Mouse (Mus musculus) left cerebral cortex, postnatal 25 days (tissue): ENCODE data around the gene Dnm2. TPM values are rescaled to one million over a fixed set of nuclear protein-coding genes. Genes with fewer than 3 reads are reported as not detected.
A peak's percentile ranks its signal among the peaks of the same experiment; 100 is the strongest.

Experiments
- DNase-seq, 2 experiments: peaks; one replicate each; pipeline ENCODE4 v3.0.0; 2022; ENCODE audit warnings: low spot score in 2 of 2, mixed read lengths in 1 of 2
- intact Hi-C: fragments of 180-260 bp; cut with DNase I; formaldehyde crosslinking; loops from one replicate; pipeline ENCODE4 v1.15.1; 2025
- total RNA-seq, 2 experiments: library from RNA; stranded (reverse); gene quantifications; 2 replicates each; pipeline ENCODE4 v1.2.3; 2021

Dnm2 gene
- total RNA-seq, 2 experiments from 2014 or later: 55.5 to 63.4 TPM

GRCm38 (mm10) chr9:21426525-21426924 lies 1.8 kb downstream of the Dnm2 start:
- DNase-seq: no peak
- intact Hi-C loops: no loop called here

GRCm38 (mm10) chr9:21427773-21428172 lies 3.1 kb downstream of the Dnm2 start:
- intact Hi-C loops: no loop called here
- no peak for DNase-seq

- no peak for DNase-seq
- intact Hi-C loops: no loop called here
Measured at GRCm38 (mm10) chr9:21428178-21428577, 3.5 kb downstream of the Dnm2 start.

- peak; percentile 39 to 40 for DNase-seq
- intact Hi-C loops: no loop called here
Measured at GRCm38 (mm10) chr9:21430724-21431123, 6.0 kb downstream of the Dnm2 start.

- no peak for DNase-seq
- intact Hi-C loops: no loop called here
Measured at GRCm38 (mm10) chr9:21432066-21432465, 7.4 kb downstream of the Dnm2 start.

- intact Hi-C loops: no loop called here
- DNase-seq: no peak
Measured at GRCm38 (mm10) chr9:21433766-21434165, 9.1 kb downstream of the Dnm2 start.

GRCm38 (mm10) chr9:21434410-21434809 lies 9.7 kb downstream of the Dnm2 start:
- intact Hi-C loops: no loop called here

DNA sequence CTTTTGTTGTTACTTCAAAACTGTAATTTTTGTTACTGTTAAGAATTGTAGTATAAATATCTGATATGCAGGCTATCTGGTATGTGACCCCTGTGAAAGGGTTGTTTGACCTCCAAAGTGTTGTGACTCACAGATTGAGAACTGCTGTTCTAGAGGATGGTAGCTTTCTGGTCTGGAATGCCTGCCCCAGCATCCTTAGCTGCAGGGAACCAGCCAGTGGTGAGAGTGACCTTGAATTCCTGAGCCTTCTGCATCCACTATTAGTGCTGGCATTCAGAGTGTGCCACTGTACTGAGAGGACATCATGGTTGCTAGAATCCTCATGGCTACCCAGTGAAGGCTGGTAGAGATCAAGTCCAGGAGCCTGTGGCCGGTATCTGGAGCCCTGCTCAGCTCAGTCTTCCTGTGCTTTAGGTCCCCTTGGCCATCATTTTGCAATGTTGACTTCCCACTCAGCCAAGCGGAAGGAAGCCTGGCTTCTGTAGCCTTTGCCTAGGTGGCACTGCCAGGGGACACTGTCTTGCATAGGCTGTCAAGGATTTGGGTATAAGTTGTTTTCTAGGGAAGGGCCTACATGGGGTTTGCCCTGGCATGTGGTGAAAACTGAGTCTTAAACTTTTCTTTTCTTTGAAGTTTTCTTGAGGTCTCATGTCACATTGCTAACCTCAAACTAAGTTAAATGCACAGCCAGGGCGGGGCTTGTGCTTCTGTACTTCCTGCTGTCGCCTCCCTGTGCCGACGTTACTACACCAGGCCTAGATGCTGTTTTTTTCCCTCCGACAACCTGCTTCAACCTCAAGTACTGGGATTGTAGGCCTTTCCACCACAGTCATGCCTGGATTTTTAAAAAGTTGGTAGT lies 11.3 kb downstream of the Dnm2 start:
- no peak for DNase-seq
- intact Hi-C loops: no loop called here

More at GRCm38 (mm10) chr9:21434410-21434809, 9.7 kb downstream of the Dnm2 start:
- no peak for DNase-seq

DNA sequence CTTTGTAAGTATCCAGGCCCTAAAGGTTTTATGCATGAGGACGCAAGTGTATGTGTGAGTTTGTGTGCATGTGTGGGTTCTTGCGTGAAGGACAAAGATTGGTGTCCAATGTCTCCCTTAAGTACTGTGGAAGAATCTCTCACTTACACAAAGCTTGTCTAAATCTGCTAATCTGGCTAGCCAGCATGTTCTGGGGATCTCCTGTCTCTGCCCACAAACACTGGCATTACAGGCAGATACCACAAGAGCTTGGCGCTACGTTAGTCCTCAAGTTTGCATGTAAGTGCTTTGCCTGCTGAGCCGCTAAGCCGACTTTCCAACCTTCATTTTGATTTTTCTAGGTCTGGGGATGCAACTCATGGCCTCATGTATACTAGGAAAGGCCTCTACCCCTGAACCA lies 12.9 kb downstream of the Dnm2 start:
- DNase-seq: no peak
- intact Hi-C loops: no loop called here

DNA sequence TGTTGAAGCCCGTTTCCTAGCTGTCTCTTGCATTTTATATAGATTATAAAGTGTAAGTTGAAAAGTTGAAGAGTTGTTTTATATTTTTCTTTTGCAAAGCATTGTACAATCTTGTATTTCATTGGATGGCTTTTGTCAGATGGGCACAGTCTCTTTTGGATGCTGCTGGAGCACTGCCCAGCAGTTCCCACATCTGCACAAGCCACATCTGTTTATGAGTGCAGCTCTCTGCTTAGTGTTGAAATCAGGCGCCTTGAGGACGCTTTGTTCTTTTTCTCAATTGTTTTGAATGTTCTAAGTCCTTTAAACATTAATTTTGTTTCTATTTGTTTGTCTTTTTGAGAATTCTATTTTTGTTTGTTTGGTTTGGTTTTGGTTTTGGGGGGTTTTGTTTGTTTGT lies 13.5 kb downstream of the Dnm2 start:
- no peak for DNase-seq
- intact Hi-C loops: no loop called here

DNA sequence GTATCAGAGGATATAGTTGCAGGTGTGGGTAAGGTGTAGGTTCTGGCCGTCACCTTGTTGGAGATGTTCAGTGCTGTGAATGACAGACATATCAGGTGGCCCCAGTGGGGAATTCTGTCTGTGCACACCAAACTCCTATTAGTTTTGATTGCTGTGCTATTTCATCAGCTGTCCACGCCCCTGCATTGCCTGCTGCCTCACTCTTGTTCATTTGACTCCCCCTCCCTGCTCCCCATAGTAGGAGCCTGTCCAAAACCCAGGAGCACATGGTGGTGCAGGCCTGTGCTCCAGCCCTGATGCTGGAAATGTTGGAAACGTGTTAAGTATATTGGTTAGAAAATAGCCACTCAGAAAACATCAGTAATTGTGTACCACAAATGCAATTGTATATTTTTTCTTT lies 14.7 kb downstream of the Dnm2 start:
- no peak for DNase-seq
- intact Hi-C loops: no loop called here

GRCm38 (mm10) chr9:21439914-21440313 lies 15.2 kb downstream of the Dnm2 start:
- DNase-seq: no peak
- intact Hi-C loops: no loop called here

DNA sequence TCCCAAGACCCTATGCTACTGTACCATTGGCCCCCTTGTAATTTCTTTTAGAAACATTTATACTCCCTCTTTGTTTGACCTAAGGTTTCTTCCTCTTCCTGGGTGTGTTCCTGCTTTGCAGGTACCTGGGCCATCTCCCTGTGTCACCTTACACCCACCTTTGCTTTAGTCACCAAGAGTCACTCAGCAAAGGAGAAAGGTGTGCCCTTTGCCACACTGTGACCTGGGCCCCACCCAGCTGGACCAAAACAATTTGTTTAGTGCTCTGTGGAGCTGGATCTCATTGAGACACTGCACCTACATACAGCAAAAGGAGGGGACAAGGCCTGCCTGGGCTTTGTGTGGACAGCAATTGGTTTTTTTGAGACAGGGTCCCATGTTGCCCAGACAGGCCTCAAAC lies 15.7 kb downstream of the Dnm2 start:
- intact Hi-C loops: no loop called here

GRCm38 (mm10) chr9:21443853-21444252 lies 19.1 kb downstream of the Dnm2 start:
- no peak for DNase-seq
- intact Hi-C loops: no loop called here

More for the DNA sequence above, 15.7 kb downstream of the Dnm2 start:
- DNase-seq: no peak

DNA sequence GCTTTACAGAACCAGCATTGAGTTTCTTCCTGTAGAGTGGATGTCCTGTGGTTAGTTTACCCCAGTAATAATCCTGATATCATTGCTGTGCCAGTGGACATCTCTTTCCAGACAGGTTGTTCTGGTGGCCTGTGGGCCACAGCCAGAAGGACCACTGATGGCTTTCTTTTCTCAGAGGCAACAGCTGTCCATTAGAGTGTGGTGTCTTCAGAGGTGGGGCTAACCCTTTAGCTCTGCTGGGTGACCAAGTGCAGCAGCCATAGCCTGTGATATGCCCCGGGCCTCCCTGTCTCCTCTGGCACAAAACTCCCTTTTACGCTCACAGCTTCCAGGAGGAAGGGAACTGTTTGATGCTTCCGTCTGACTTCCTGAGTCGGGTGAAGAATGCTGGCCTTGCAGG lies 19.9 kb downstream of the Dnm2 start:
- intact Hi-C loops: no loop called here
- DNase-seq: no peak

DNA sequence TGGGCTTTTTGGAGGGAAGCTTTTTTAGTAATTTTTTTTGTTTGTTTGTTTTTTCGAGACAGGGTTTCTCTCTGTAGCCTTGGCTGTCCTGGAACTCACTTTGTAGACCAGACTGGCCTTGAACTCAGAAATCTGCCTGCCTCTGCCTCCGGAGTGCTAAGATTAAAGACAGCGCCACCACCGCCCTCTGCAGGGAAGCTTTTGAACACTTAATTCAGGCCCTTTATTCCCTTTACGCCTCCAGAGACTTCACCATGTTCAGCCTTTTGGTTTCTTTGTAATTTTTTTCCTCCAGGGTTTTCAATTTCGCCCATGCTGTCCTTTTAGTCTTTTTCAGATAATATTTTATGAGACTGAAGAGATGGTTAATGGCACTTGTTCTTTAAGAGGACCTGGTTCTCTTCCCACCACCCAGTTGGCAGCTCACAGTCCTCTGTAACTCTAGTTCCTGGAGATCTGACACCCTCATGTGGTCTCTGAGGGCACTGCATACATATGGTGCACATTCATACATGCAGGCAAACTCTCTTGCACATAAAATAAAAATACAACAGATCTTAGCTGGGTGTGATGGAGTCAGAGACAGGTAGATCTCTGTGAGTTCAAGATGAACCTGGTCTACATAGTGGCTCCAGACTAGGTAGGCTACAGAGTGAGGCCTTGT lies 20.5 kb downstream of the Dnm2 start:
- DNase-seq: no peak
- intact Hi-C loops: no loop called here

DNA sequence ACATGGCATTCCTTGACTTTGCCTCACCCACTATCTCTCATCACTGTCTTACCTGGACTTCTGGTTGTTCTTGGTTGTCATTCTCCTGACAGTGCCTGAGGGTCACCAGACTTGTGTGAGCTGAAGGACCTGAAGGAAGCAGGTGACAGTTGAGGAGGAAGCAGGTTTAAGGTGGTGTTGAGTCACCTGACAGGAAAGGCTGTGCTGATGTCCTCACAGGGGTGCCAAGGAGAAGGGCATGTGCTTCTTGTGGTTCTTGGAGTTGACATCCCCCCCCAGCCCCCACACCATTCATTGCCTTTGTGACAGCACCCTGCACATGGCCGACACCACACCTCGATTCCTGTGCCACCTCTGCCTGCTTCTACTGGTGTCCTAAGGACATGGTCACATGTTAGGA lies 23.1 kb downstream of the Dnm2 start:
- DNase-seq: no peak
- intact Hi-C loops: no loop called here

GRCm38 (mm10) chr9:21449710-21450109 lies 25.0 kb downstream of the Dnm2 start:
- intact Hi-C loops: no loop called here

DNA sequence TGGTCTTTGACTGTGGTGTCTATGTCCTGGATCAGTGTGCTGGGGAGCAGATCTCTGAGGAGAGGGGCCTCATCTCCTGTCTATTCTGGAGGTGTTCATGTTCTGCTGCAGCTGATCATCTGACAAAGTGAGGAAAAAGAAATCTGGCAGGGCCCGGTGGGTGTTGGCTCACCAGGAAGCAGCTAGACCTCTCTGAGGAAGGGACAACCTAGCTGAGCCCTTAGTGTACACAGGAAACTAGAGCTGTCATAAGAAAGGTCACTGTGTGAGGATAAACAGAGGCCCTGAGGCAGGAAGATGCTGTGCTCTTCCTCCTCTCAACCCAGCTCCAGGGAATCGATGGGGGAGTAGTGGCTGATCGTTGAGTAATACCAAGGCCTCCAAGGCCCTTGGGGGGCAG lies 25.6 kb downstream of the Dnm2 start:
- intact Hi-C loops: no loop called here
- no peak for DNase-seq

More at GRCm38 (mm10) chr9:21449710-21450109, 25.0 kb downstream of the Dnm2 start:
- DNase-seq: no peak

- DNase-seq: no peak
- intact Hi-C loops: no loop called here
Measured at GRCm38 (mm10) chr9:21451391-21451790, 26.7 kb downstream of the Dnm2 start.

DNA sequence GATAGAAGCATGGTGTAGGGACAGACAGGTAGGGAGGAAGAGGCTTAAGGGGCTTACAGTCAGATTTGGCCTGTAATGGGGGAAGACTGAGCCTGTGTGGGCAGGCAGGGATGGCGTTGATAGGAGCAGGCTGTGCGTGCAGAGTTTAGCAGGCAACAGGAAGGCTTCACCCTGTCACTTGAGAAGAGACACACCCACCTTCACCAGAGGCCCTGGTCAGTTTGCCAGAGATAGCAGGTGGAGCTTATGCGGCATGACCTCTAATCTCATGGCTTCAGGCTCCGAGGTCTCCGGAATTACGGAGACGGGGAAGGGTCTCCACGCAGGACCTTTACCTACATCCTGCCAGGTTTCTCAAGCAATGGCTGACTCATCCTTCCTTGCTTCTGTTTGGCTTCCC lies 27.2 kb downstream of the Dnm2 start:
- DNase-seq: no peak
- intact Hi-C loops: no loop called here
